Mouse (Mus musculus): Measurements from ENCODE around the gene Fam45a. TPM values are rescaled to one million over a fixed set of nuclear protein-coding genes. Genes with fewer than 3 reads are reported as not detected.

Gene Fam45a
- polyA plus RNA-seq (2012; rRNA removed; ENCODE audit: low replicate concordance): 14.7 and 17.8 TPM in 2 replicates

DNA sequence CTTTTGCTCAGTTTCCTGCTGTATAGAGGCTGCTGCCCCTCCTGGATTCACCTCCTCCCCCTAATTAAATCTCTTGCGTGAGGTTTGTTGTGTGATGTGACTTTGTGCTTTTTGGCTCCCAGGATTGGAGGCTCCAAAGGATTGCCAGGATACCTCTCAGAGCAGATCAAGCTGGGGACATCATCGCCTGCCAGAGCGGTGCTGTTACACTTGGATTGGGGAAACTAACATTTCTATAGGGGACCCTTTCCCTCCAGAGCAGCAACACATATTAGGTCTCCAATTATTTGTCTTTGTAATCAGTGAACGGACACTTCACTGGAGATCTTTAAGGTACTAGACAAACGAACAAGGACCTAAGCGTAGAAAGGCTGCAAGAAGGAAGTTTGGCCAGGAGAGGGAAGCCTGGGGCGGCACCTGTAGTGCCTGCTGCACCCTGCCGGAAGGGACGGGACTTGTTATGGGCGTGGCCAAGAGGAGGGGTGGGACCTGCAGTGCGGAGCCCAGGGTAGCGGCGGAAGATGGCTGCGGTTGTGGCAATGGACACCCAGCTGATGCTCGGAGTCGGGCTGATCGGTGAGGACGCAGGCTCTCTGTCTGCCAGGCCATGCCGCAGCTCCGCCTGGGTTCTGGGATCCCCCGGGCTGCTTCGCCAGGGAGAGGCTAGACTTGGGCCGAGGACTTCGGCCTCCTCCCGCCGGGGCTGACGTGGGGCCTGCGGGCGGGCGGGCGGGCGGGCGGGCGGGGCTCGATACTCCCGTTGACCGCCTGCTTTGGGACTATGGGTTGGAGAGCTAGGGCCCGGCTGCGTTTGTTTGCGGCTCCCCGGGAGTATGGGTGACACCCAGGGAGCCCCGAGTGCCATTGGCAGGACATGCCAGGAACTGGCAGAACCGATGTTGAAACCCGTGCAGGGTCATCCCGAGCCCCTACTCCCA, at the start of gene Fam45a:
Fam45a (plus strand) TSS at position 488 of the 938 bp plus-strand sequence.

DNA sequence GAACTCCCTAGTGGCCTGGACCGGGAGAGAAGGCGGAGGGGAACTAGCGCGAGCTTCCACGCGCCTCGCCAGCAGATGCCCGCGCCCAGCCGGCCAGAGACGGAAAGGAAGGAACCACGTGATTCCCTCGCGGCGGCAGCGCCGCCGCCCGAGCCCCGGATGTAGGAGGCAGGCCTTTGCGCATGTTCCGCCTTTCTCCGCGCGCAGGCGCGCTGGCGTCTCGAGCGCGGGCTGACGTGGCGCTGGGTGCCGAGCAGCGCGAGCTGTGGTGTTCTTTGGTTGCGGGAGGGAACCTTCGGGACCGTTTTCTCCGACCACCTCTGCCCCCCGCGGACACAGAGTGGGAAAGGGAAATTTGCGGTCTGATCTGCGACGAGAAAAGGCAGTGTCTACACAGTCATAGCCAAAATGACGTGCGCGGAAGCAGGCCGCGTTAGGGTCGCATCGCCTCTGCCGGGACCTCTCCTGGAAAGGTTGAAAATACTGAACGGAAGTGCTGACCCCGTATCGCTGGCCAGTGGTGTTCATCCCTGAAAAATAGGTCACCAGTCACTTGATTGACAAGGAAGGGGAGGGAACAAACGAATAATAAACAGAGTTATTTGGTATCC, 20.7 kb upstream of the Fam45a start, which contains the start of gene Eif3a:
Eif3a (minus strand) TSS at position 108 of the 611 bp plus-strand sequence.

DNA sequence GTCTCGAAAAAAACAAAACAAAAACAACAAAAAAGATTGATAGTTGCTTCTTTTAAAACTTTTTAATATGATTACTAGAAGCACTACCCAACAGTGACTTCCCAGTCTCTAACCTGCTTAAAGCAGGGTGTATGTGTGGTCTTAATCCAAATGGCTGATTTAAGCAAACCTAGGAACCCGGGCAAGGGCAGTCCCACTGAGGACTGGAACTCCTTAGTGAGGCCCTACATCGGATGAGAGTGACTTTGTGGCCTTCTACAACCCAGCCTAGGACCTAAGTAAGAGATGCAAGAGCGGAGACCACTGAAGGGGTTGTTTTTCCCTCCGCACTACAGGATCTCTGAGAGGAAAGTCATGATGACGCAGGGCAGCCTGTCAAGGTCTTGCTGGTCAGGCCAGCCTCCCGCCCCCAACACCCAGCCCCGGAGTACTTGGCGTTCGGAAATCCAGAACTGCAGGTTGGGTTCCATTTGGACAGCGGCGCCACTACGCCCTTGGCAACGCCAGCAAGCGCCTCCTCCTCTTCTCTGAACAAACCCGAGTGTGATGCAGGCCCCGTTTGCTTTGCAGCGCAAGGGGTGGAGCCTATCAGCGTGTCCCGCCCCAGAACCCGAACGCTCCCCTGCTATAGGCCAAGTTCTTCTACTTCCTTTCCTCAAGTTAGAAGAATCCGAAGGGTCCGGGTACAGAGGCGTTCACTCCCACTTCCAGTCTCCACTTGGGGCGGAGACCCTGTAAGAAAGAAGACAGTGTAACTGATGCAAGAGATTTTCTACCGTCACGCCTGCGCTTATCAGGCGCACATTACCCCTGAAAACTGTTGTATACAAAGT, 49.7 kb downstream of the Fam45a start, which contains the start of gene Sfxn4:
Sfxn4 (minus strand) TSS at position 612 of the 833 bp plus-strand sequence.

DNA sequence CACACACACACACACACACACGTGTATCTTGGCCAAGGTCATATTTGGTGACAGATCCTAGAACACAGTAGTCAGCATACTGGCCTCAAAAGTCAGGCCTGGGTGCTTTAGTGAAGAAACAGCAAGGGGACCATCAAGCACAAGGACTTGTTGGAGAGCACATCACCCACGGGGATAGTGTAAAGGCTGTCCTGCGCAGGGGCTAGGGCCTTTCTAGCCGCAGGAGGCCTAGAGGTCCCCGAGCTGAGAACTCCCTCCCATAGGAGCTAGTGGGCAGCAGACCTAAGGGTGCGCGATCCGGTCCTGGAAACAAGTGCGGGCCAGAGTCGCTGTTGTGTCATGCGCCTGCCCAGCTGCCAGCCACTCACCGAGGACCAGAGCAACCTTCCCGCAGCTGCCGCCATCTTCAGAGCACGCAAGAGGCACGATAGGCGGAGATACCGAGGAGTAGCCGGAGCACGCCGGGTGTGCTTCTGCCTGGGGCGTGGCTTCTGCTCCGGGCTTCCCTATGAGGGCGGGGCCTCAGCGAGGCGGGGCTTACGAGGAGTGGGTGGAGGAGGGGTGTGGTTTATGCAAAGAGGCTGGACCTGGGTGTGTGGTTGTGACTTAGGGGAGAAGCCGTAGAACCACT, 62.8 kb downstream of the Fam45a start, which contains the start of gene Prdx3:
Prdx3 (minus strand) TSS at position 493 of the 631 bp plus-strand sequence.

Other genes starting within 250 kb of the Fam45a start
- gene Cacul1, start 230.6 kb upstream of the Fam45a start, polyA plus RNA-seq (2012; rRNA removed; ENCODE audit: low replicate concordance): 8.0 and 11.8 TPM in 2 replicates
- 0.06 and 0.31 TPM in 2 replicates for gene Nanos1, start 55.6 kb upstream of the Fam45a start, polyA plus RNA-seq (2012; rRNA removed; ENCODE audit: low replicate concordance)
- 23.7 and 60.3 TPM in 2 replicates for gene Eif3a, start 20.9 kb upstream of the Fam45a start, polyA plus RNA-seq (2012; rRNA removed; ENCODE audit: low replicate concordance)
- gene Sfxn4, start 49.9 kb downstream of the Fam45a start, polyA plus RNA-seq (2012; rRNA removed; ENCODE audit: low replicate concordance): 2.9 and 7.3 TPM in 2 replicates
- gene Prdx3, start 63.0 kb downstream of the Fam45a start, polyA plus RNA-seq (2012; rRNA removed; ENCODE audit: low replicate concordance): 205 and 274 TPM in 2 replicates
- 4.4 and 11.3 TPM in 2 replicates for gene Grk5, start 78.2 kb downstream of the Fam45a start, polyA plus RNA-seq (2012; rRNA removed; ENCODE audit: low replicate concordance)

Data from subcutaneous adipose tissue, adult 2 months (tissue).